Mouse (Mus musculus) thymus, adult 2 months (tissue): ENCODE data around the gene Gm2897.
"Not testable (repeated sequence)": the region's sequence is repeated elsewhere in the genome, so short reads cannot be mapped to it uniquely, and the experiment has no call there.

Experiments
- CTCF ChIP-seq: fragments of 200-500 bp; IDR thresholded peaks from 2 replicates; pipeline ENCODE4 v1.5.1; 2012; ENCODE audit warnings: mild to moderate bottlenecking, control low read depth, low read length, moderate library complexity, borderline replicate concordance; ENCODE audit not compliant: control insufficient read depth, poor library complexity, insufficient read depth; ENCODE audit errors: extremely low read depth
- POLR2A ChIP-seq: fragments of 200-500 bp; IDR thresholded peaks from 2 replicates; pipeline ENCODE4 v1.6.1; 2012; ENCODE audit warnings: mild to moderate bottlenecking, low read length, control low read depth, moderate library complexity; ENCODE audit not compliant: control insufficient read depth, poor library complexity, insufficient read depth; ENCODE audit errors: extremely low read depth

- not testable (repeated sequence) for TF ChIP-seq CTCF, POLR2A
Measured at GRCm38 (mm10) chr14:3050087-3050486, 1.0 kb downstream of the Gm2897 start.
